Mouse (Mus musculus): Measurements from ENCODE around the gene Nif3l1.

GRCm38 (mm10) chr1:58396179-58396578 is 48.8 kb upstream of the Nif3l1 start:
- TF ChIP-seq POLR2A (IDR thresholded peaks at IDR 0.05; ENCODE audit: extremely low read depth, insufficient read depth, low read length), result no peak
- no peak for TF ChIP-seq CTCF (IDR thresholded peaks at IDR 0.05; ENCODE audit: extremely low read depth, insufficient read depth, low read length)
